Mouse (Mus musculus) R1 (cell line): ENCODE measurements around the gene Cnst.

ENCODE experiments used
- DNase-seq: peaks from one replicate; pipeline ENCODE4 v3.0.0-alpha.2; 2018; ENCODE audit warnings: low read depth, low spot score

The Cnst gene

DNA sequence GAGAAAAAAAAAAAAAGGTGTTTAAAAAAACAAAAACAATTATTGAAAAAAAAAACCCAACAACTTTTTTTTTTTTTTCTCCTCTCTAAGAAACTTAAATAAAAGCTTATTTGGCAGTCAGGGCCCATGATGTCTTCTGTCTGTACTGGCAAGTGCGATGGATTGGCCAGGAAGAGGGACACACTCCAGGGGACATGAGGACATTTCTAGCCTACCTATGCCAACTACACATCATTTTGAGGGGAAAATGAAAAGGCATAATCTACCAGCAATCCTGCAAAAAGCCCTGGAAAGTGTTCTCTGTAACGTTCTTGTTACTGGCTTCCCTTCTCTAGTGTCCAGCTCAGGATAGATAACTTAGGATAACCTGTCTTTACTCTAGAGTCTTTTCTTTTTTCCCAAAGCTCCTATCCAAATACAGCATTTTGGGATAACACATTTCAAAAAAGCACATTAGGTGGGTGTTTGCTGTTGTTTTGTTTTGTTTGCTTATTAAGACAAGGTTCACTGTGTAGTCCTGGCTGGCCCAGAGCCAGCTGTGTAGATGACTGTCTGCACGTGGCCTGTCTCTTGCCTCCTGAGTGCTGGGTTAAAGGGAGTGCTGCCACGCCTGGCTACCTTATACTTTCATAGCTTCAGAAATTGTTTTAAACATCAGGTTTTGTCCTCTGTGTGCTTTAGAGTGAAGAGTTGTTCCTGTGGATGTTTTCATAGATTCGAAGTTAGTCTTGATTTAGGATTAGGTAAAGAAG, 7.2 kb downstream of the Cnst start:
- no peak for DNase-seq

DNA sequence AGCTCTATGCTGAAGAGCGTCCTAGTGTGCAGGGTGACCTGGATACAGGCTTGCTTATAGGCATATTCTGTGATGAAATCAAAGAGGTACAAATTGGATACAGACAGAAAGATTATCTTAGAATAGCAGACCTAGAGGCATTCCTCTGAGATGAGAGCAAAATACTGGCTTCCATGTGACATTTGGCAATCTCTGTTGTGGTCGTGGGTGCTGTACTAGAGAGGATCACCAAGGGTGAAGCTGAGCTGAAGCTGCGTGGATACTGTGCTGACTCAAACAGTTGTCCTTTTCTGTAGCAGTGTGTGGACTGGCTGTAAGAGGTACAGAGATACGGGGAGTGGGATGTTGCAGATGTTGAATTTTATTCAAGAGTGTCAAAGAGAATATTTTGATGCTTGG, 7.8 kb downstream of the Cnst start:
- DNase-seq: no peak

DNA sequence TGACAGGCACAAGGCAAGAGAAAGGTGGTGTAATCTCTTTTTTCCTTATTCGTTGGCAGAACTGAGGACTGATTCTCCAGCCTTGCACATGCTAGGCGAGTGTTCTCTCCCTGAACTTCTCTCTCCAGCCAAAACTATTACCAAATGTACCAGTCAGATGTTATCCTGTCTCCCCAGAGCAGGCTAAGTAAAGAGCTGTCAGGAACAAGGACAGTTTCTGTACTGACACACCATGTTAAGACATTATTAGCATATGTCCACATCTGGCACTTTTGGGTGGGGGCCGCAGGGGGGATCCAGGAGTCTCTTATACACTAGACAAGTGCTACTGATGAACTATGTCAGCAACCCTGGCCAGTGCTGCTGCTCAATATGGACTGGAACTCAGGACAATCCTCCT, 10.8 kb downstream of the Cnst start:
- no peak for DNase-seq

DNA sequence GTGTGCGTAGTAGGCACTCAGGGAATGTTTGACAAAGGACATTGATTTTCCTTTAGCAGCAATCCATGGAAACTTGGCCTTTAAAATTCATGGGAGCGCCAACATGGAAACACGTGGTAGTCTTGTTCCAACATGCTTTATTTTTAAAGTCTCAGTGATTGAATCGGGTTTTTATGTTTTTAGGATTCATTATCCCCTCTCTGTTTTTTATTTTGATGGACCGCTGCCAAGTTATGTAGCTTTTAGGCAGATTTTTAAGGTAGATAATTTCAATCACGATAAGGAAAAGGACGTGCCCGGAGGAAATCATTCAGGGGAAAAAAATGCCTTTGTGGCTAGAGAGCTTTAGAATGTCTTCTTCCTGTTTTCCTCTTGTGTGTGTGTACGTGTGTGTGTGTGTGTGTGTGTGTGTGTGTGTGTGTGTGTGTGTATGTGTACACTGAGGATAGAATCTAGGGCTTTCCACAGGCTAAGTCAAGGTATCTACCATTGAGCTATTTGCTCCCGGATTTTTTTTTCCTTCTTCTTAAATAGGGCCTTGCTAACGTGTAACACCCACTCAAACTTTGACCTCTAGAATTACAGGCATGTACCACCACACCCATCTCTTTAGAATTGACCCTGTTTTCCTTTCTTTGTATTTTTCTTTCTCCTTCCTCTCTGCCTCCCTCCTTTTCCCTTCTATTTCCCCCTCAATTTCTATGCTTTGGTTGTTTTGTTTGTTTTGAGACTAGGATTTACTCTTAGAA, 13.4 kb downstream of the Cnst start:
- DNase-seq: peak; percentile 42

DNA sequence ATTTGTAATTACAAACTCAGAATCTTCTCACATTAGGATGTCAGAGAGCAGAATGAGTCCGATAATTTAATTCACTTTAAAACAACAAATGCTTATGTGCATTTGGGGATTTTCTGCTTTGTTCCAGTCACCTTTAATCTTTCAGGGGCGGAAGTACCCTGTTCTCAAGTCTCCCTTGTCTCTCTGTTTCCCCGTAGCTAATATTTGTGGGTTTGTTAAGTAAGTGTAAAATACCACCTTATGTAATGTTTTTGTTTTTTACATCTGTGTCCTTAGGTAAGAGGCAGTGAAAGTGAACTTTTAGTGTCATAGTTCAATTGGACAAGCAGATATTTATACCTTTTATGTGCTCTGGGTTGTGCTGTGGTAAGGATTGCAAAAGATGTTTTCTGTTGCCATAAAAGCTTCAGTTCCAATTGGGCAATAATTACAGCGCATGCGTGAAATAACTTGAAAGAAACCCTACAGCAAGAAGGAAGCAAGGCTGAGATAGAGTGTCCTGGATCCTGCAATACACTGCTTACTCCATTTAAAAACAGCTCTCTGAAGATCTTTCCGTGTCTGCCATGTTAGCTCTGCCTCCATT, 14.8 kb downstream of the Cnst start:
- DNase-seq: no peak

DNA sequence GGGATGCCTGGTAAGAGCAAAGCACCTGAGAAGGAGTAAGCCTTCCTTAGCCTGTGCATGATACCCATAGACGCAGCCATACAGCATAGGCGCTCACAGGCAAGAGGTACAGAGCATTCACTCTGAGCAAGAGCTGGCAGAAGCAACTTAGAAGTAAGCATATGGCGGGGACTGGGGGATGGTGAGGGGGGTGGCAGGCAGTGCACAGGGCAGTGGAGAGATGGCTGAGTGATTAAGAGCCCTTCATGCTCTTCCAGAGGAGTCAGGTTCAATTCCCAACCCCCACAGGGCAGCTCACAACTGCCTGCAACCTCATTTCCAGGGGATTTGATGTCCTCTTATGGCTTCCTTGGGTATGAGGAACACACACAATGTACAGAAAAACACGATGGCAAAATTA, 17.0 kb downstream of the Cnst start:
- DNase-seq: no peak

DNA sequence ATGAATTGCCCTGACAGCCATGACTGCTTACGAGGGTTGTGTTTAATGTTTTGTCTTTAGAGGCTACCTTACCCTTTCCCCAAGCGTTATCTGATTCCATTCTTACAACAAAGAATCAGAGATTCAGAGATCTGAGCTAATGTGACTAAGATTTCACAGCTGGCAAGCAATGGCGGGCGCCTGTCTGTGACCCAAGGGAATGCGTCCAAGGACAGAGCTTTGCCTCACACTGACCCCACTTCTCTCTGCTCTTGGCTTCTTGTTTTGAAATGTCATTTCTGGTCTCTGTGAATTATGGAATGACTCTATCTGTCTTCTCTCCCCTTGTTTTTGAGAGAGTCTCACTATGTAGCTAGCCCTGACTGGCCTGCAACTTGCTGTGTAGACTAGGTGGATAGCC, 17.8 kb downstream of the Cnst start:
- DNase-seq: no peak

DNA sequence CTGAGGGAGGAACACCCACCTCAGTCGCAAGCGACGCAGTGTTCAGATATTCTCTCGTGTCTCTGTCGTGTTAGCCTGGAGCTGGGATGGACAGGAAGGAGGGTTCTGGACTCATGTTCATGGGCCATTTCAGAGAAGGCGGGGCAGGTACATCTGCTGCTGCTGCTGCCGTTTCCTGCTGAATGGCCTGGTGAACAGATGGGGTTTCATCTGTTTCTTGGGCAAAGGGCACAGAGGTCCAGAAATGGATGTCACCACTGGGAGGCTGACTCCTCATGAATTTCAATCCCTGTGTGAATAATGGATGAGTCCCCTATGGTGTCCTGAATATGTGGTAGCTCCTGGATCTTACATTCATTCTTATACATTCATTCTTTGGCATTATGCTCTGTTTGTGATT, 21.4 kb downstream of the Cnst start:
- DNase-seq: no peak

DNA sequence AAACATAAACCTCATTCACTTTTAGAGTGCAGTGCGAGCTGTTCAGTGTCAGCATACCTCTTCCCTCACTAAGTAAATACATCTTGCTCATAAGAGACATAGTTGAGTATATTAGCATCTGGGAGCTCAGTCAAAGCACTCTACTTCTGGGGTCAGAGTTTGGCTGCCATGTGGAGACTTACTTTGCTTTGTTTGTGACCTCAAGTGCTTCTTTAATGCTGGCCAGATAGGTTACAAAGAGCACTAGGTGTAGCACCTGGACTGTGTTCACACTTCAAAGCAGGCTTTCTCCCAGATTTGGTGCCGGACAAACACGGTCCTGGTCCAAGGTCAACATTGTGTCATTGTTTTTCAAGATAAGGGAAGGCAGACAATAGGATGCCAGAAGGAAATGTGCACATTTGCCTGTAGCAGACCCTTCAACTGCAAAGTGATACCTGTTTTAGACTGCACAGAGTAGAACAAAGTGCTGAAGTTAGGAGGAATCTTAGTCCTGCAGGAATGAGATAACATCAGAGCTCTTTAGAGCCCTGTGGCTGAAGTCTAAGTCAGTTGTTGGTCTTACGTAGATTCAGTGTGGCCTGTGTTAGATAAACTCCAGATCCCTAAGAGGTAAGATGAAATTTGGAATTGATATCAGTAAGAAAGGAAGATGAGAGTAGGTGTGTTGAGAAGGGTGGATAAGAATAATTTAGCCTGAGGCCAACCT, 22.7 kb downstream of the Cnst start:
- no peak for DNase-seq

DNA sequence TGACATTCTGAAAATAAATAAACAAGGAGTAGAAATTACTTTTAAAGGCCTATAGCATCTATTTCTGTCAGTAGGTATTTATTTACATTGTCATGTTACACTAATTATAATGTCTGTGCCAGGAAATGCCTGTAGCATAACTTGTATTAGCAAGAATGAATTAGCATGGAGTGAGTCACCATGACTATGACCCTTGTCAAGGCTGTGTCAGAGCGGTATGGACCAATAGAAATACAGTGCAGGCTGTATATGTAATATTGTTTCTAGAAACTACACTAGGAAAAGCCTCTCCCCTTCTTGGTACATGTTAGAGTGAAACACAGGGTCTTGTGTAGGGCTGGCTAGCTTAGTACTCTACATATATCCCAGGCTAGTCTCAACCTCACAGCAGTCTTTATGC, 24.3 kb downstream of the Cnst start:
- no peak for DNase-seq

DNA sequence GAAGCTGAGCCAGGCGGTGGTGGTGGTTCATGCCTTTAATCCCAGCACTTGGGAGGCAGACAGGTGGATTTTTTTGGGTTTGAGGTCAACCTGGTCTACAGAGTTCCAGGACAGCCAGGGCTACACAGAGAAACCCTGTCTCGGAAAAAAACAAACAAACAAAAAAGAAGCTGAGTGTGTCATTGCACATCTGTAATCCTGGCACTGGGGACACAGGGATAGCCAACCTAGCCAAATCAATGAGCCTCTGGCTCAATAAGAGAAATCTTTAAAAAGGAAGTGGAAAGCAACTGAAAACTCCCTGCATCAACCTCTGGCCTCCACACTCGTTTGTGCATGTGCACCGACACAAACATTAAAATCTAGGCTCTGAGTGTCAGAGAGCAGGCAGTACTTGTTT, 25.5 kb downstream of the Cnst start:
- no peak for DNase-seq

DNA sequence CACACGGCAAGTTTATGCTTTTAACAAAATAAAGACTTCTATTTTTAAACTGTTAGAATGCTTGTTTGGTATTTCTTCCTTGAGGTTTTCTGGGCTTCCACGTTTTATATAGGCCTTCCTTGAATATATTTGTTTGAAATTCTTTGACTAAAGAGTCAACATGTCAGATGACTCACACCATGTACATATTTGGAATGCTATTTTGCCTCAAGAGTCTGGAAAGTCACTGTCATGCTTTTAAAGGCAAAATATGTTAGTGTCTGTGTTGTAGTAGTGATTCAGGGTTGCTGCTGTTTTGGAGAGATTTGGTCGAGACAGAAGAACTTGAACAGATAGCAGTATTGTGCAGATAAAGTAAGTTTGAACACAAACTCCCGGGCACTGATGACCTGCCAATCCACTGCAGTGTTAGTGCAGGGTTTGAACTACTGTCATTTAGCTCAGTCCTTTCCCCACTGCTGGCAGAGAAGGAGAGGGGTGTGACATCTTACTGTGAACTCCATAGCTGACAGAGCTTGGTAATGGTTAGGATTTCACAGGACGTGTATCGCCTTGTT, 27.6 kb downstream of the Cnst start:
- DNase-seq: no peak

DNA sequence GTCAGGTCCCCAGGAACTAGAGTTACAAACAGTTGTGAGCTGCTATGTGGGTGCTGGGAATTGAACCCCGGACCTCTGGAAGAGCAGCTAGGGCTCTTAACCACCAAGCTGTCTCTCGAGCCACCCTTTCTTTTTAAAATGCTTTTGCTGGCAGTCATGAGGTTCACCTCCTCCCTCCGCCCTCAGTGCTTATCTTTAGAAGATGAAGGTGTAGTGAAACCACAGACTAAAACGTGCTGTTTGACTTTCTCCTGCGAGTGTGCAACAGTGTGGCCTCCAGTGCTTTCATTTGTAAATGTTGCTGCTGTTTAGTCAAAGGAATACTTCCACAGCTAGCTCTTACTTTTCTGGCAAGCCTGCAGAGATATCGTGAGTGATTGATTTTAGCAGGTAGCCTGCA, 32.5 kb downstream of the Cnst start:
- DNase-seq: no peak

DNA sequence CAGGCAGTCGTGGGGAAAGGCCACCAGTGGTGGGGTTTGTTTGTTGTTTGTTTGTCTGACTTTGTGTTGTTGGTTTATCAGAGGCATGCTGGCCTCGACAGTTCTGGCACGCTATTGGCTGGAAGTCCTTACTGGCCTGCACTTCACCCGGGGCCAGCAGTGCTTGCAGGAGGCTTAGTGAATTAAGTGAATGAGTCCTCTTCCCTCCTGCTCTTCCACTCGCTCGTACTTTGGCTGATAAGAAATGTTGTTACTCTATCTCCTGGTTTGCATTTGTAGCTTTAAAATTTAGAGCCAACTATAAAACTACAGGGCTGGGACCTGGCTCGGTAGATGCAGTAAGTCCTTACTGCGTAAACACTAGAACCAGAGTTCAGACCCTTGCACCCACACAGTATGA, 34.0 kb downstream of the Cnst start:
- DNase-seq: no peak

DNA sequence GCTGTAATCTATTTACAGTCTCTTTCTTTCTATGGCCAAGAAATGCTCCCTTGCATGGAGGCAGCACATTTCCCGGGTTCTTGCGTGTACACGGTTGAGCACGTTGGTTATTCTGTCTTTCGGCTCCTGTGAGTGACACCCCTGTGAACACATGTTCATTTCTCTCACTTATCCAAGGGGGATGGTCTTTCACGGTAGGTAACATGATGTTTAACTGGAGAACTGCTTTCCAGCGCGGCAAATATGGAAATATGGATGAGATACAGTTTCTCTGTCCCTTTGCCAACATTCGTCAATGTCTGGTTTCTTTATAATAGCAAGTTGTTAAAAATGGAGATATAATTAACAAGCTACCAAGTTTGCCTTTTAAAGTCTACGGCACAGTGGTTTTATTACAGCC, 35.3 kb downstream of the Cnst start:
- DNase-seq: no peak

DNA sequence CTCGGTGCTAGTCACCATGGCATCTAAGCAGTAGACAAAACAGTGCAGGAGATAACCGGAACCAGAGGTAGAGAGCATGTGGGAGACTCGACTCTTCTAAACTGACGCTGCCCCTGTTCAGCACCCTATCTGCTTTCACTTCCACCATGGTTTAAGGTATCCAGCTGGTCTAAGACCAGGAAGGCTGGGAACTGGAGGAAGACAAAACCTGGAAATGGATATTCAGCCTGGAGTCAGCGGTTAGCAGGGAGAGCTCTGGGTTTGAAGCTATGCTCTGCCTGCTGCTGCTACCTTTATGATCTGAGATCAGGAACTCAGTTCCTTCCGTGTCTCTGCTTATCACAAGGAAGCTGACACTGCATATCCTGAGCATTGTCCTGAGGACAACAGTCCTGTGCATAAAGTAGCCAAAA, 35.9 kb downstream of the Cnst start:
- DNase-seq: no peak

DNA sequence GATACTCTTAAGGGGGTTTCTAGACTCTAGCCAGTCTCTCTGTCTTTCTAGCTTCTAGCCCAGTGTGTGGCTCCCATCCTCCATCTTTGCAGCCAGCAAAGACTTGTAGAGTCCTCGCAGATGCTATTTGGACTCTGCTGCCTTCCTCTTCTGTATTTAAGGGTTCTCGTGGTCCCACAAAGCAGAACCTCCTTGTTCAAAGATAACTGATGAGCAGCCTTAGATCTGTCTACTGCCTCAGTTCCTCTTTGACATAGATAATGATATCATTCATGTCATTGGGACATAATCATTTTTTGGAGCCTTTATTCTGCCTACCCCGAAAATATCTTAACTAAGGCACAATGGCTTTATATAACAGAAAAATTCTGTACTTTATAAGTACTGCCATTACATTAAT, 36.9 kb downstream of the Cnst start:
- DNase-seq: no peak

DNA sequence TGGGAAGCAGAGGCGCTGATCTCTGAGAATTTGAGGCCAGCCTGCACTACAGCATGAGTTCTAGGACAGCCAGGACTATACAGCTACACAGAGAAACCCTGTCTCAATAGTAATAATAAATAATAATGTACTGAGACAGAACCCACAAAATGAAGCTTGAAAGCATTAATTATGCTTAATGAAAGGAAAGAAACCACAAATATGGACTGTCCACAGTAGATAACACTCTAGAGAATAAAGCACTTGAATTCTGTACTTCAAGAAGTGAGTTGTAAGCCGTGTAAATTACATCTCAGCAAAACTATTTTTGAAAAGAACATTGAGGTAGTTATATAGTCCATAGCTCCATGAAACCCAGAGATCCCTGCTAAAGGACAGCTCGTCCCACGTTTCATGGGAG, 38.0 kb downstream of the Cnst start:
- no peak for DNase-seq

DNA sequence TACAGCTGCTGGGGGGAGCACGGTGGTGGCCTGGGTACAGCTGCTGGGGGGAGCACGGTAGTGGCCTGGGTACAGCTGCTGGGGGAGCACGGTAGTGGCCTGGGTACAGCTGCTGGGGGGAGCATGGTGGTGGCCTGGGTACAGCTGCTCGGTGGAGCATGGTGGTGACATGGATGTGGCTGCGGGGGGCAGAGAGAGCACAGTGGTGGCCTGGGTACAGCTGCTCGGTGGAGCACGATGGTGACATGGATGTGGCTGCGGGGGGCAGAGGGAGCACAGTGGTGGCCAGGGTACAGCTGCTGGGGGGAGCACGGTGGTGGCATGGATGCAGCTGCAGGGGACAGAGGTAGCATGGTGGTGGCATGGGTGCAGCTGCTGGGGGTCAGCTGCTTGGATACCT, 39.5 kb downstream of the Cnst start:
- DNase-seq: no peak

DNA sequence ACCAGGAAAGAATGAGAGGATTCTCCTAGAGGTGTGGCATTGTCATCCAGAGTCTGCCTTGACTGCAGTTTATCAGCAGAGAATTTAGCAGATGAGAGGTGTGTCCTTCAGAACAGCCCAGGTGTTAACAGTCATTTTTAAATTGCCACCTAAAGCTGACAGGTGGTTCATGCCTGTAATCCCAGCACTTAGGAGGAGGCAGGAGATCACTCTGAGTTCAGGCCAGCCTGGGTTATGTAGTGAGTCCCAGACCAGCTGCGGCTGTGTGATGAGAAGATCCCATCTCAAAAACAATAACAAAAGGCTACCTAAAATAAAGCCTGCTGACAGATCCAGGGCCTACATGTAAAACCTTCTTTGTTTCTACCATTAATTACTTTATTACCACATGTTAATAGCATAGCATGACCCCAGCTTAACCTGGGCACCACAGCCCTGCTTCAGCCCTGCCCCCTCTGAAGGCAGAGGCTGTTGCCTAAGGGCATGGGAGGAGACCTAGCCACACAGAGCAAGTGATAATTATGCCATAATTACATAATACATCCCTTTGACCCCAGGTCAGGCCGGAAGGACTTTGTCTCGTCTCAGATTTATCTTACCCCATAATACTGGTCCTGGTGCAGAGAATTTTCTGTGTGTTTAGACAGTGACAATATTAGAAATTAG, 40.4 kb downstream of the Cnst start:
- DNase-seq: no peak

DNA sequence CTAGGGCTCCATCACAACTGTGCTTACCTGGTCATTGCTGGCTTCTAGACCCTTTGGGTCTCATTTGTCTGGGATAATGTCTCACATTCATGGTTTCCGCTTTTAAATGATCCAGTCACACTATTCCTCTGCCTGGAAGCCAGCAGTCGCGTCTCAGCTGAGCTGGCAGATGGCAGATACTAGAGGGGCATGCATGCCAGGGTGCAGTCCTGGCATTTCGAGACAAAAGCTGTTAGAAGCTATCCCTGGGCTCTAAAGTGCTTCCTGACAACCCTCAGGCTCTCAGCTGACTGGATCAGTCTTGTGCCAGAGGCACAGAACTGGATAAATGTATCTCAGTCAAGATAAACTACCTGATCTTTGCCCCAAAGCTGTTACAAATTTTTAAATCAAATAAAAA, 42.1 kb downstream of the Cnst start:
- no peak for DNase-seq

DNA sequence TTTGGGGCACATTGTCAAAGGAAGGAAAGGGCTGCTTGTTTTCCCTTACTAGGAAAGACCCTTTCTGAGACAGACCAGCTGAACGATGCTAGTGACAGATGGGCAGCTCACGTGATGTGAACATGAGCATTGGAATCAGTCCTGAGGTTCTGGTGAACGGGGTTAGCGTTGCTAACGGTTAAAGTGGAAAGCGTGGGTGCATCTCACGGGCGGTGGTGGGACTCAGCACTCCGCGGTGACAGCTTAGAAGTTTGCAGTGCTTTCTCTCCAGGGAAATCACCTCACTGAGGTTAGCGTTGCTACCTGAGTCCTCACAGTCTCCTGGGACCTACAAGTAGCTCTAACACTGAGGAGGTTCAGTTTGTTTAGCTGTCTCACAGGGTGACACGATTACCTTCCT, 45.5 kb downstream of the Cnst start:
- DNase-seq: no peak
